Mouse (Mus musculus) heart, adult 2 months (tissue): ENCODE data around the gene Lfng.
A peak's percentile ranks its signal among the peaks of the same experiment; 100 is the strongest.

ENCODE experiments used
- CTCF ChIP-seq: fragments of 200-600 bp; IDR thresholded peaks from 2 replicates; pipeline ENCODE4 v1.8.1; 2022; ENCODE audit warnings: antibody characterized with exemption, mild to moderate bottlenecking, moderate library complexity
- POLR2A ChIP-seq: fragments of 200-500 bp; IDR thresholded peaks from 2 replicates; pipeline ENCODE4 v1.6.1; 2011; ENCODE audit warnings: mild to moderate bottlenecking, low read depth, low read length, control low read depth; ENCODE audit not compliant: insufficient read depth

GRCm38 (mm10) chr5:140648519-140649100, 41.5 kb downstream of the Lfng start, which contains the start of gene Ttyh3:
- TF ChIP-seq CTCF (peak; percentile 25), POLR2A (no peak)
